Mouse (Mus musculus): ENCODE measurements around the gene Mthfd1l. TPM values are rescaled to one million over a fixed set of nuclear protein-coding genes. Genes with fewer than 3 reads are reported as not detected.

The Mthfd1l gene
- total and polyA plus RNA-seq, 3 experiments, result 84.0 to 94.8 (median 90.3) TPM

- no peak for DNase-seq (ENCODE audit: extremely low read depth)
- Histone ChIP-seq H3K4me2 (ENCODE audit: insufficient read depth, low read depth, poor library complexity, severe bottlenecking) (no peak overlapping the region), H3K27me3 (replicated peaks) (no peaks in the 10 kb centered on the region), H3K79me2 (replicated peaks; ENCODE audit: control insufficient read depth, extremely low read depth, insufficient read depth, poor library complexity, severe bottlenecking) (no peaks in the 10 kb centered on the region), H3K4me1 (ENCODE audit: control insufficient read depth in 1 of 2, insufficient read depth in 2 of 2) (peaks cover 0 to 3% of the 10 kb centered on the region in 2 experiments; a peak in 1 of 4 replicates), H3K36me3 (replicated peaks in 1 of 2; ENCODE audit: control insufficient read depth in 1 of 2, insufficient read depth in 1 of 2, low read length in 1 of 2) (no peaks in the 10 kb centered on the region), H3K9ac (ENCODE audit: insufficient read depth, low read depth) (no peak overlapping the region), H3K27ac (ENCODE audit: insufficient read depth, low read depth) (no peak overlapping the region), H3K9me3 (replicated peaks; ENCODE audit: low read length) (no peaks in the 10 kb centered on the region), H3K4me3 (replicated peaks in 1 of 3; ENCODE audit: low read depth in 2 of 3, low read length in 2 of 3, poor library complexity in 1 of 3) (no peak overlapping the region)
- dilution Hi-C loops (cut with MboI; ENCODE audit: extremely low pct_ligation_motif_present, extremely low pct_unique_long_range_greater_than_20kb, low sequenced_read_pairs) (no loop called here), in situ Hi-C loops (cut with MboI; ENCODE audit: low pct_ligation_motif_present, low pct_unique_long_range_greater_than_20kb, low sequenced_read_pairs) (no loop called here)
- TF ChIP-seq BHLHE40 (IDR thresholded peaks at IDR 0.05; ENCODE audit: low read depth, low read length) (no peak), CTCF (conservative IDR thresholded peaks at IDR 0.05 in 1 of 2, IDR thresholded peaks at IDR 0.05 in 1 of 2; ENCODE audit: low read depth in 2 of 2, low read length in 2 of 2) (no peak), SIN3A (IDR thresholded peaks at IDR 0.05; ENCODE audit: low read length) (no peak), JUN (IDR thresholded peaks at IDR 0.05; ENCODE audit: insufficient read depth, low read depth, low read length) (no peak), SMC3 (IDR thresholded peaks at IDR 0.05; ENCODE audit: low read depth, low read length) (no peak), CHD1 (IDR thresholded peaks at IDR 0.05; ENCODE audit: low read depth, low read length) (no peak), ZC3H11A (IDR thresholded peaks at IDR 0.05; ENCODE audit: low read depth, low read length) (no peak), CHD2 (IDR thresholded peaks at IDR 0.05; ENCODE audit: low read length) (no peak), NELFE (IDR thresholded peaks at IDR 0.05; ENCODE audit: low read depth, low read length) (no peak), MAX (IDR thresholded peaks at IDR 0.05; ENCODE audit: low read length) (no peak), MAFK (IDR thresholded peaks at IDR 0.05; ENCODE audit: insufficient replicate concordance, low read length) (no peak), TCF12 (IDR thresholded peaks at IDR 0.05; ENCODE audit: low read depth, low read length) (no peak), NRF1 (IDR thresholded peaks at IDR 0.05; ENCODE audit: low read depth, low read length) (no peak), ZKSCAN1 (IDR thresholded peaks at IDR 0.05; ENCODE audit: borderline replicate concordance, low read depth, low read length) (no peak), ELF1 (IDR thresholded peaks at IDR 0.05; ENCODE audit: low read depth, low read length) (no peak), MXI1 (IDR thresholded peaks at IDR 0.05; ENCODE audit: low read depth, low read length) (no peak), ZNF384 (IDR thresholded peaks at IDR 0.05; ENCODE audit: low read depth, low read length) (no peak), USF2 (conservative IDR thresholded peaks at IDR 0.05; ENCODE audit: low read depth, low read length) (no peak)
Measured at GRCm38 (mm10) chr10:4198978-4199377, 226.1 kb downstream of the Mthfd1l start.

GRCm38 (mm10) chr10:4199926-4200325, 227.0 kb downstream of the Mthfd1l start:
- Histone ChIP-seq H3K4me2 (ENCODE audit: insufficient read depth, low read depth, poor library complexity, severe bottlenecking) (no peak overlapping the region), H3K36me3 (replicated peaks in 1 of 2; ENCODE audit: control insufficient read depth in 1 of 2, insufficient read depth in 1 of 2, low read length in 1 of 2) (no peaks in the 10 kb centered on the region), H3K9me3 (replicated peaks; ENCODE audit: low read length) (no peaks in the 10 kb centered on the region), H3K27ac (ENCODE audit: insufficient read depth, low read depth) (no peak overlapping the region), H3K79me2 (replicated peaks; ENCODE audit: control insufficient read depth, extremely low read depth, insufficient read depth, poor library complexity, severe bottlenecking) (no peaks in the 10 kb centered on the region), H3K4me3 (replicated peaks in 1 of 3; ENCODE audit: low read depth in 2 of 3, low read length in 2 of 3, poor library complexity in 1 of 3) (no peak overlapping the region), H3K9ac (ENCODE audit: insufficient read depth, low read depth) (no peak overlapping the region), H3K27me3 (replicated peaks) (no peaks in the 10 kb centered on the region), H3K4me1 (ENCODE audit: control insufficient read depth in 1 of 2, insufficient read depth in 2 of 2) (peaks cover 0 to 3% of the 10 kb centered on the region in 2 experiments; a peak in 1 of 4 replicates)
- DNase-seq (ENCODE audit: extremely low read depth), result no peak
- in situ Hi-C loops (cut with MboI; ENCODE audit: low pct_ligation_motif_present, low pct_unique_long_range_greater_than_20kb, low sequenced_read_pairs) (no loop called here), dilution Hi-C loops (cut with MboI; ENCODE audit: extremely low pct_ligation_motif_present, extremely low pct_unique_long_range_greater_than_20kb, low sequenced_read_pairs) (no loop called here)
- TF ChIP-seq JUN (IDR thresholded peaks at IDR 0.05; ENCODE audit: insufficient read depth, low read depth, low read length) (no peak), CTCF (conservative IDR thresholded peaks at IDR 0.05 in 1 of 2, IDR thresholded peaks at IDR 0.05 in 1 of 2; ENCODE audit: low read depth in 2 of 2, low read length in 2 of 2) (peak in 1 of 2 experiments; percentile 5; a peak in 1 of 4 replicates), SMC3 (IDR thresholded peaks at IDR 0.05; ENCODE audit: low read depth, low read length) (peak; percentile 10; the same call in 1 of the 2 replicates)
